Mouse (Mus musculus) G1E-ER4 (cell line): Measurements from ENCODE around the gene Prok2. TPM values are rescaled to one million over a fixed set of nuclear protein-coding genes. Genes with fewer than 3 reads are reported as not detected.

ENCODE experiments used
- GATA1 ChIP-seq: IDR thresholded peaks from one replicate; pipeline ENCODE4 v1.8.0; 2012; ENCODE audit warnings: low read length, inconsistent platforms
- polyA plus RNA-seq: library from polyadenylated mRNA; stranded (reverse); fragments of >175 nt; gene quantifications from 2 replicates; pipeline ENCODE4 v1.2.3, GENCODE M21; 2012

Prok2 gene
- polyA plus RNA-seq, 1 experiment, result not detected

- no peak for TF ChIP-seq GATA1
These were observed 10.3 kb downstream of the Prok2 start for GRCm38 (mm10) chr6:99715913-99716312.

- TF ChIP-seq GATA1, result no peak
These were observed 11.0 kb downstream of the Prok2 start for GRCm38 (mm10) chr6:99715191-99715590.

- TF ChIP-seq GATA1, result no peak
These were observed 12.9 kb downstream of the Prok2 start for GRCm38 (mm10) chr6:99713256-99713655.

- no peak for TF ChIP-seq GATA1
These were observed 14.6 kb downstream of the Prok2 start for GRCm38 (mm10) chr6:99711576-99712101.

- no peak for TF ChIP-seq GATA1
These were observed 25.7 kb downstream of the Prok2 start for GRCm38 (mm10) chr6:99700484-99700883.

GRCm38 (mm10) chr6:99692916-99693841 is 33.0 kb downstream of the Prok2 start:
- no peak for TF ChIP-seq GATA1

GRCm38 (mm10) chr6:99692206-99692915 is 33.8 kb downstream of the Prok2 start, which contains the start of gene Gpr27:
TSS of gene Gpr27 (plus strand) at chr6:99692679.
- TF ChIP-seq GATA1, result no peak

GRCm38 (mm10) chr6:99691666-99692205 is 34.5 kb downstream of the Prok2 start:
- TF ChIP-seq GATA1, result no peak

GRCm38 (mm10) chr6:99688513-99688912 is 37.7 kb downstream of the Prok2 start:
- no peak for TF ChIP-seq GATA1

GRCm38 (mm10) chr6:99684899-99685298 is 41.3 kb downstream of the Prok2 start:
- no peak for TF ChIP-seq GATA1

- TF ChIP-seq GATA1, result no peak
These were observed 42.2 kb downstream of the Prok2 start for GRCm38 (mm10) chr6:99683974-99684373.

GRCm38 (mm10) chr6:99678108-99678507 is 48.1 kb downstream of the Prok2 start:
- TF ChIP-seq GATA1, result no peak

- no peak for TF ChIP-seq GATA1
These were observed 48.9 kb downstream of the Prok2 start for GRCm38 (mm10) chr6:99677325-99677724.

GRCm38 (mm10) chr6:99674482-99674881 is 51.7 kb downstream of the Prok2 start:
- no peak for TF ChIP-seq GATA1

GRCm38 (mm10) chr6:99671768-99672167 is 54.4 kb downstream of the Prok2 start:
- TF ChIP-seq GATA1, result no peak
